Mouse (Mus musculus) layer of hippocampus, postnatal 25 days (tissue): ENCODE measurements around the gene Sult2b1. TPM values are rescaled to one million over a fixed set of nuclear protein-coding genes. Genes with fewer than 3 reads are reported as not detected.

Experiments
- DNase-seq, 2 experiments: peaks; one replicate each; pipeline ENCODE4 v3.0.0; 2022; ENCODE audit warnings: mixed read lengths in 2 of 2, low spot score in 1 of 2; ENCODE audit errors: extremely low spot score in 1 of 2
- total RNA-seq, 2 experiments: library from RNA; stranded (reverse); gene quantifications; 2 replicates each; pipeline ENCODE4 v1.2.3; 2021

Sult2b1 gene
- total RNA-seq, result 1 to 10 TPM; 6.8 to 9.1 TPM

DNA sequence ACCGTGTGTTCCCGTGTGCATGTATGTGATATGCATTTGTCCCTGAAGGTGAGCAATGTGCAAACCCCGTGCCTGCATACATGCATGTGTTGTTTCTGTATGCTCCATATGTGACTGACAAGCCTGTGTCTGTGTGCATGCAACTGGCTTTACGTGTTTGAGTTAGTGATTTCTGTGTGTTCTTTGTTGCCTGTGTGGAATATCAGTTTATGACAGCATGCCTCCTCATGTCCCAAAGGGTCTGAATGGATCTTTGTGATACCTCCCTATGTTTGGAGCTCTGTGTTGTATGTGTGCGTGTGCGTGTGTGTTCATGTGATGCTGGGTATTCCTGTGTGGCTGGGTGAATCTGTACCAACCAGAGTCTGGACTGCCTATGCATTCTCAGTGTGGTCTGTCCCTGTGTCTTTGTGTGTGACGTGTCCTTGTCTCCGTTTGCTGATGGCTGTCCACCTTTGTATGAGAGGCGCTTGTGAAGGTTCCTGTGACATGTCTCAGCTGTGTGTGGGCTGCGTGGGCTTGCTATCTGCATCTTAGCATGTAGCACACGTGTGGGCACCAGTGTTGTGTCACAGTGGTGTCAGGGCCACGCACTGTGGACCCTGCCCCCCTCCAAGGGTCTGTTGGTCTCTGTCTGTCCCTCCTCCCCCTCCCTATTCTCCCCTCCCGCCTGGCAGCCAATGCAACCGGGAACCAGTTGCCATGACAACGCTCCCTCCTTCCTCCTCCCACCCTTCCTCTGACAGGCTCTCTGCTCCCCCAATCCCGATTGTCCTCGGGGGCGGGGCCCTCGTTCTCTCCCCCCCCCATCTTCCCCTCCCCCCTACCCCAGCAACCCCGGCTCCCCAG lies at the start of gene Sult2b1:
Gene Sult2b1, minus strand, starts transcription at position 146 of the 849 bp plus-strand sequence.
- DNase-seq, result peak; percentile 78 to 83

DNA sequence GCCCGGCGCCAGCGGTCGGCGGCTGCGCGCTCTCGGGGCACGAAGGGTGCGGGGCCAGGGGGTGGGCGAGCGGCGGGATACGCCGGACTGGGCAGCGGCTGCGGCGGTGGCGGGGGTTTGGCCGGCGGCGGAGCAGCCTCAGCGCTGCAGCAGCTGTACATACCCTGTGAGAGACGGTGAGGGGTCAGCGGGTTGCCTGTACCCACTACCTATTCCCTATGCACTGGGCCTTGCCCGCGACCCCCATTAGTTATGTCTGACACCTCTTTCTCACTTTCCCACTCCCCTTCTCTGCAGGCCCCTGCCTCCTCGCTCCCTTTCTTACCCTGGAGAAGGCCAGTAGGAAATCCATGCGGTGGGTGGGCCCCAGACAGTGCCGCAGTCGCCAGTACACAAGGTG lies 49.5 kb upstream of the Sult2b1 start:
- DNase-seq, result no peak

DNA sequence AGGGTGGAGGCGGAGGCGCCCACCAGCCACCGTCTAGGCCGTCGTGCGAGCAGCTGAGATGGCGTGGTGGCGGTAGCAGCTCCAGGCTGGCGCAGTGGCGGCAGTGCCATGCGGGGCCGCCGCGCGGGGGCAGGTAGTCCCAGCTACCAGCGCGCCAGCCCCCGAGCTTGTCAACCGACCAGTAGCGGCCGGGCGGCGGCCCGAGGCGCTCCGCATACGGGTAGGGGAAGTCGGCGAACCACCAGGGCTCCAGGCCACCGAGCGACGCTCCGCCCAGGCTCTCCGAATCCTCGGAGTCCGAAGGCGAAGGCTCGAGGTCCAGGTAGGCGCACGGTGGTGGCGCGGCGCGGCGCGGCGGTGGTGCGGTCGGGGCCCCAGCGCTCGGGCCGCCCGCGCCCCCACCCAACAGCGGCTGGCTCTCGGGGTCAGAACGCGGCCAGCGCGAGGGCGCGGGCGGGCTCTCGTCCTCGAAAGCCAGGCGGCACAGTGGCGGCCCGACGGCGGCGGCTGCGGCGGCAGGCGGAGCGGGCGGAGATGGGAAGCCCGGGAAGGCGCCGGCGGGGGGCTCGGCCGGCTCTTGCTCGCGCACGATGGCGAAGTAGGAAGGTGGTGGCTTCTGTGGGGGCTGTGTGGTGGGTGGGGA lies 48.8 kb upstream of the Sult2b1 start:
- no peak for DNase-seq

DNA sequence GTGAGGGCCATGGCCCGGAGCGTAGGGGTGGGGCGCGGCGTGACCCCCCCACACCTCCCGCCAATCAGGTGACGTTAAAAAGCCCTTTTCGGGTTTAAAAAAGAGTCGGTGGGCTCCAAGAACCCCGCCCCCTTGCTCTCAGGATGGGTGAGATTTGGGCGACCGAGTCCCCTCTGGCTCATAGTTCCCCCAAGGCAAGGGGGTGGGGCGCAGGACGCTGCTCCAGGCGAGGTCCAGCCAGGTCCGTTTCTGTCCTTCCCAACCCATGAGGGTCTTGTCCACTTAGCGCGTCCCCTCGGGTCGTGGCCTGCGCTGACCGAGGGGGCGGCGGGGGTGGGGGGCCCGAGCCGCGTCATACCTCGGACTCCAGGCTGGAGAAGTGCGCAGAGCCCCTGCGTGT lies 48.0 kb upstream of the Sult2b1 start:
- no peak for DNase-seq

DNA sequence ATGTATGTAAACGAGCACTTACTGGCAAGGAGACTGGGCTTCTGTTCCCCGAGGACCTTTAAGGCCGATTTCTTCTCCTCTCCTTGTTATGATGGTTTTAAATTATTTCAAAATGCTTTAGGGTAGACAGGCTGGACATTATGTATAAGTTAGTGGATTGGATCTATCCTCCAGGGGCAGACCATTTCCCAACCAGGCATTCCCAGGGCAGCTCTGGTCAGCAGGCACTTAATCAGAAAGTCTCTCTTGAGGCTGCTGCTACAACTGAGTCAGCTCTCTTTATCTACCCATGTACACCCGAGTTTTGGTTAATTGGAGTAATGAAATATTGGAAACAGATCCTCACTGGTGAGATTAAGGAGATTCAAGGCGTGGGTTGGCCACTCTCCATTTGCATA lies 46.7 kb upstream of the Sult2b1 start:
- no peak for DNase-seq

DNA sequence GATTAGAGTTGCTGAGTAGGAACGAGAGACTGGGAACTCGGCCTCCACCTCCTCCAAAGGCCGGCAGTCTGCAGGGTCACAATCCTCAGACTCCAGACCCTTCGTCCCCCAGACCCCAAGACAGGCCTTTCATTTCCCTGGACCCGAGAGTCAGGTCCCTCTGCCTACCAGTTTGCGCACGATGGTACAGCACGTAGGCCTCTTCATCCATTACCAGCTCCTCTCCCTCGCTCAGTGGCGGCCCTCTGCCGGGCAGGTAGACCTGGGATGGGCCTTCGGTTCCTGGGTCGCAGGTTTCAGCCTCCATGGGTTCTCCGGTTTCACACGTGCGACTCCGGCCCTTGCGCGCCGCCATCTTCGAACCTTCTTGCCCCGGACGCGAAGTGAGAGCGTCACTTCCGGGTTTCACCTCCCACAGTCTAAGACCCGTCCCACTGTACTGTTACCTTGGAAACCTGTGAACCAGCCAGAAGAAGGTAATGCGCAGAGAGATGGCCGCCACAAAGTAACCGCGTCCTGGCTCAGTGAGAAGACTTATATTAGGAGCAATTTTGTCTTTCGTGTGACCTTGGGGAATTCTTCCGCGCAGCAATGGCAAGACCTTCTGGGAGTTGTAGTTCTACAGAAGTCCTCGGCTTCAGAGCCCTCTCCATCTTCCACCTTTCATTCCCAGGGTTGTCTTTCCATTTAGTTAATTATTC lies 46.1 kb upstream of the Sult2b1 start, which contains the start of gene Grwd1:
Gene Grwd1, minus strand, starts transcription at position 518 of the 701 bp plus-strand sequence.
- peak; percentile 69 to 77 for DNase-seq

DNA sequence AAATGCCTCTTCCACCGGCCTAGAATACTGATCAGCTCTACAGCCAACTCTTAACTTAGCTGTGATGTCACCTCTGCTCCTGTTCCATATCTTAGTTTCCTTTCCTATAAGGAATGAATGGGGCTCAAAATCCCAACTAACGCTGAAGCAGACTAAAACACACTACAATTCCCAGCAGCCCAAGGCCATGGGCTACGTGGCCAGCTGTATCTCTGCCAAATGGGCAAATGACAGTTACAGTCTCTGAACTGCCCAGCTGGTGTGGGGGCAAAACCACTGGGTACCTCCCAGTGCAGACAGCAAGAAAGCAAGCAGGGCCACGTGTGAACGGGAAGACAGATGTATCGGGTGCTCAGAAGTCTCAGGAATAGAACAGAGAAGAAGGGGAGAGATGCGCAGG lies 42.2 kb upstream of the Sult2b1 start:
- DNase-seq, result no peak

DNA sequence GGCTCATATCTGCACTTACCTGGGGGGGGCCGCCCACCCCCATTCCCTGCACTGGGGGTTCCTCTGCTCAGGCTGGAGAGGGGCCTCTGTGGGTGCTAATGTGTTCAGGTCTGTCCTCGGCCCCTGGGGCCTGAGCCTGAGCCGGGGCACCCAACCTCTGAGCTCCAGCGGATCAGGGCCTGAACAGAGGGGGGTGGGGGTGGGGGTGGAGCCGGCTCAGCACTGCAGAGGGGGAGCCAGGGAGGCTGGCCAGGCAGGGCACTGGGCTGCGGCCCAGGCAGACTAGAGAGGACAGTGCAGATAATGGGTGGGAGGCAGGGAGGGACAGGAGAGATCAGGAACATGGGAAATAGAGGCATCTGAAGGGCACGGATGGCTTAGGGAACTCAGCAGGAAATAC lies 40.1 kb upstream of the Sult2b1 start, which contains the start of gene Kcnj14:
Gene Kcnj14, minus strand, starts transcription at position 185 of the 400 bp plus-strand sequence.
- DNase-seq, result no peak

DNA sequence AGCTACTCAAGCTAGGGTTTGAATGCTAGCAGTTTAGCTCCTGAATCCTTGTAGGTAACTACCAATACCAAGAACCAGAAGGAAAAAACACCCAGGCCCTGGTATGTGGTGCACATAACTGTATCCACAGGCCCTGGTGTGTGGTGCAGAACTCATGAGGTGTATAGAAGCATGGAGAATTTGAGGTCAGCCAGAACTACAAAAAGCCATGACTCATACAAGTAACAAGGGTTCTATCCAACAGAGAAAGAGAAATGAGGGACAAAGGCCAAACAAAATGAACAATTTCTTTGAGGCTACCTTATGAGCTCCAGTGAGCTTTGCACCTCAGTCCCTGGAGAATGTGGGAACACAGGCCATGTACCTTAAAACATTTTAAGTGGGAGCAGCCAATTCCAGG lies 36.4 kb upstream of the Sult2b1 start:
- no peak for DNase-seq

DNA sequence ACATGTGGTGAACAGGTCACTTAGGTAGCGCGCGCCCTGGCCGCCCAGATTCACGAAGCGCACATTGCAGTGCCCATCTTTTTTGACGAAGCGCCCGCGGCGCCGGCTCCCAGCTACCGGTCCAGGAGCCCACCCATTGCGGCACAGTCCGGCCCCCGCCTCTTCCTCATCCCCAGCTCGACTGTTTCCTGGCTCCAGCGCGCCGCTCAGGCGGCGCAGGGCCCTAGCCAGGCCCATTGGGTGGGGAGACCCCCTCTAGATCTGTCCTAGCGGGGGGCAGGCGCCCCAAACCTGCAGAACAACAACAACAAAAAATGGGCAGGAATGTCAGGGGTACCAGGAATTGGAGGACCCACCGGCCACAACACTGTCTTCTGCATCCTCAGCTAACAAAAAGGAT lies 35.4 kb upstream of the Sult2b1 start:
- no peak for DNase-seq

DNA sequence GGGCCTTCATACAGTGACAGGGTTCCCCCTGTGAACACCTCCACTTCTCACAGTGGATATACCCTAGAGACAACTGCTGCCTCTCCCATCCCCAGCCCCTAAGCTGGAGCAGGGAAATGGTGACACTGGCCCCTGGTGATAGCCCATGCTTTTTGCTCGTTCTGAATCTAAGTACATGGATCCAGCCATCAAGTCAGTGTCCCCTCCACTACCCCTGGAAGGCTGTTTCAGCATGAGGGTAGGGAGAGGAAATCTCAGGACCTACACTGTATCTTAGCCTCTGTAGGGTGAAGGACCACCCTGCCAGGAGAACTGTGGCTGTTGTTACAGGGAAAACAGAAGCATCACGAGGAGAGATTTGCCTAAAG lies 31.5 kb upstream of the Sult2b1 start:
- DNase-seq, result no peak

DNA sequence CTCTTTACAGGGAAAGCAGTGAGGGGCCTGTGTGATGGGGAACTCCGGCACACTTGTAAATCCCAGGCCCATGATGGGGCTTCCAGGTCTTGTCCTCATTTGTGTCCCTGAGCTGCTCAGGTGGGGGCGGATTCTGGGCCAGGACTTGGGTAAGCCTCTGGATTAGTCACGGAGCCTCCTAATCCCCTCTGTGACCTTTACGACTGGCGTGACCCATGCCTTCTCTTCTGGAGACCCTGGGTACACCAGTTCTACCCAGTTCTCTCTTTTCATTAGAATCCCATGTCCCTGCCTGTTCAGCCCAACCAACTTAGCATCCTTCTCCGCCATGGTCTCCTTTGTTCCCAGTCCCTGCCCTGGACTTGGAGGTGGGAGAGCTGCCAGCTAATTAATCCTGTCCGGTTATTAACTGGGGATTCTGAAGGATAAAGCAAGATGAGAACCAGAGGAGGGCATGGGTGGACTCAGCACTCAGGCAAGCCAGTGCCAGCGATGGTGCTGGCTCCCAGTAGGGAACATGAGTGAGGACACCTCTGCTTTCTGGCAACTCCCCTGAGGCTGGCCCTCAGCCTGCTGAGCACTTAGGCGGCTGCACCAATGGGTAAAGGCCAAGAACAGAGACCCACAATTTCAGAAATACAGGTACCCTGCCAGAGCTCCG lies 31.0 kb upstream of the Sult2b1 start:
- no peak for DNase-seq

DNA sequence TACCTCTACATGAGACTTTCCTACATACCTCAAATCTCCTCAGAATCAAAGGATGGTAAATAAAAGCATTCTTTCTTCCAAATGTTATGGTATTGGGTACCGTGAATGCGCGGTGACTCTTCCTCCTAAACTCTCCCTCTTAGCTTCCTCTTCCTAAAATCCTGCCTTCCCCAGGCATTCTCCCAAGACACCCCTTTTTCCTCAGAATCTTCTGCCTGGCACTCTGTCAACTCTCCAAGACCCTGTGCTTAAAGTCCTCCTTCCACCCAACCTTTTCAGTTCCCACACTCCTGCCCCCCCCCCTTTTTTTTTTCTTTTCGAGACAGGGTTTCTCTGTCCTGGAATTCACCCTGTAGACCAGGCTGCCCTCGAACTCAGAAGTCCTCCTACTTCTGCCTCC lies 30.4 kb upstream of the Sult2b1 start:
- no peak for DNase-seq

DNA sequence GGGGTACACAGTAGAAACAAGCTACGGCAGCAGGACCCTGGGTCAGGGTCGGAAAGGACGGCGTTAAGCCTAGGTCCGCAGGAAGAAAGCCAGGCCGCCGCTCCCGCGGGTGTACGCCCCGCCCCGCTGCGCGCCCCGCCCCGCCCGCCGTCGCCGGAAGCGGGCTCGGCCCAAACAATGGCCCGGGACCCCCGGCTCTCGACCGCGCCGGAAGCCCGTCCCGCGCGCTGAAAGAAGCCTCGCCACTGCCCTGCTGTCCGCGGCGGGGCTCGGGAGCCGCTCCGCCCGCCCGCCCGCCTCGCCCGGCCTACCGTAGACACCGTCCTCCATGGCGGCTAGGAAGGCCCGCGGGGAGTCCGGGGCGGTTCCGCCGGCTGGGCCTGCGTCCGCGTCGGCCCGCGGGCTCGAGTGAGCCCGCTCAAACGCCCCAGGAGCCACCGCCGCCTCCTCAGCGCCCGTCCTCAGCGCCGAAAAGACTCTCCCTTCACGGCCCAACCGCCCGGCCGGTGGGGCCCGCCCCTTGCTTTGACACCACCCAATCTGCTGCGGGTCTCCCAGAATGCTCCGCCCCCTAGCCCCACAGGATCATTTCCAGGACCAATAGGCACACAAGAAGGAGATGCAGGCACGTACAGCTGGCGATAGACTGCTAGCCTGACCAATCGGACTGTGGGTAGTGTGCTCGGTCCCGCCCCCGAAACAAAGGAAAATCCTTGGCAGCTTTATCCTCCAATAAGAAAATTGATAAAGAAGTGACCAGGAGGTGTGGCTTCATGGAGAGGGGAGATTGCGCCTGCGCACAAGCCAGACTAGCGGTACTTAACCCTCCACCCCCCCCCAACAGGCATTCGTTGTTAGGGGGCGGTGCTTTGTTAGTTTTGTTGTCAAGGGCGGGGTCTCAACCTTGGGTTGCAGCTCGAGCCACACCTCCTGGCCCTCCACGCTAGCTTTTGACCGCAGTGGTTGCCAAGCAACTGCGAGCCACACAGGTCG lies 29.6 kb upstream of the Sult2b1 start, which contains the start of gene Cyth2:
Gene Cyth2, minus strand, starts transcription at position 795 of the 993 bp plus-strand sequence.
- peak; percentile 90 to 96 for DNase-seq

DNA sequence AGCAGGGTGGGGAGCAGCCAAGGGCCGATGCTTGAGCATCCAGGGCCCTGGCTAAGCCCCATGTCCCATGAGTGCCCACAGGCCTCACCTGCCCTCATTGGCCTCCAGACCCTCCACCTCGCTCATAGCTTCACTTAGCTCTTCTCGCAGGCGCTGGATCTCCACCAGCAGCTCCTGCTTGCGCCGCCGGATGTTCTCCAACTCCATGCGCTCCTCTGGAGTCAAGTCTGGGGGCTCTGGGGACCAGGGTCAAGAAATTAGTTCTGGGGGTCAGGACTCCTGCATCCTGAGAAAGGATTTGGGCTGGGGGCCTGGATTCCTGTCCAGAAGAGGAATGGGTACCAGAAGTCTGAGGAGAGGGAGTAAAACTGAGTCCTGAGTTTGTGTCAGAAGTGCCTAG lies 28.5 kb upstream of the Sult2b1 start:
- no peak for DNase-seq

DNA sequence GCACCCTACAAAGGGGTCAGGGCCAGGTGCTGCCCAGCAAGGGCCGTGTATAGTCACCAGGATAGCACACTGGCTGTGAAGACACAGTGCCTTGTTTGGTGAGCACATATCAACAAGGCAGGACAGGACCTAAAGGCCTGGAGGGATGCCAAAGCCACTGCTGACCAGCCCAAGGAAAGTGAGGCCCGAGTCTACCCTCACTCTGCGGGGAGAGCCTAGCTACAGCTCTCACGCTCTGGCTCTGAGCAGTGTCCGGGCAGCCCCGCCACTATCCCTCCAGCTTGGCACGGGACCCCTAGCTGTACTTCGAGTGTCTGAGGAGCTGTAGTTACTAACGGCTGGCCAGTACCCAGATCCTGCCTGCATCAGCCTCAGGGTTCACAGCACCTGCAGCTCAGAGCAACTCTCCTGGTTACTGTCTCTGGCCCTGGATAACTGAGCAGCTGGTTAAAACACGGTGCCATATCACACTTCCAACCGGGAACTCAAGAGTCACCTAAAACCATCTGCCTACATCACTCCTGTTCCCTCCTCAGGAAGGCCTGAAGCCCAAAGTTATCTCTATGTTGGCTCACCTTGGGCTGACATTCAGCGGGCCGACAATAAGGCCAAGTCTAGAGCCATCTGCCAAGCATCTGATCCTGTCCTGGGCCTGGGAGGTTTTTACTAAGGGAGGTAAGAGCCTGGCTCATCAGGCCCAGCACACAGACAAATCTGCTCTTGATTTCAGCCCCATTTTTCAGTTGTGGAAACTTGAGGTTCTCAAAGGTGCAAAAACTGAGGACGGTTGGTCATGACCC lies 25.0 kb upstream of the Sult2b1 start:
- DNase-seq, result no peak

DNA sequence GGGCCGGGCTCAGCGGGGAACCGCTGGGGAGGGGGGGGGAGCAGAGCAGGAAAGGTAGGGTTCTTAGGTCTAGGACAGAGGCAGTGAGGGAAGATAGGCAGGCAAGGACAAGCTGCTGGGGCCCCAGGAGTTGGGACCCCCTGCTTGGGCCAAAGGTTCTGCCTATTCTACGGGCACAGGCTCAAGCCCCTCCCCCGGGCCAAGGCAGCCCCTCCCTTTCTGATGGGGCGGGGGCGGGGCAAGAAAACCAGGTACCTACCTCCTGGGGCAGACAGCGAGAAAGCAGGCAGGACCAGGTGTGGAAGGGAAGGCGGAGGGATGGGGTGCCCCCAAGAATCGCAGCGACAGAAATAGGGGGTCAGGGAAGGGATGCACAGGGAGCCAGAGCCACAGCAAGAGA lies 24.0 kb upstream of the Sult2b1 start:
- DNase-seq, result no peak

DNA sequence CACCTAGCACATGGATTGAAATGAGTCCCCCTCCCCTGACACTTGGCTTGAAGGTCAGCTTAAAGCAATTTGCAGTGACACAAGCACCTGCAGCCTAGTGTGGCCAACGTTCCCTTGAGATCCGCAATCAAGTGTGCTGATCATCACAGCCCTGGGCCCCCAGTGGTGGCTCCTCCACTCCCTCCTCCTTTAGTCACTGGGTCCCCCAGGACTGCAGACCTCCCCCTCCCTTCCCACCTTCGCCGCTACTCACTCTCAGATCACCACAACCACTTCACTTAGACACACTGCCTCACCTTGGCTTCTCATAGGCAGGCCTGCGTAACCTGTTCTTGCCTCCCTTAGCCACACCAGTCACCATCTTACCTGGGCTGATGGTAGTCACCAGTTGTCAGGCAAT lies 21.5 kb upstream of the Sult2b1 start:
- DNase-seq, result no peak

DNA sequence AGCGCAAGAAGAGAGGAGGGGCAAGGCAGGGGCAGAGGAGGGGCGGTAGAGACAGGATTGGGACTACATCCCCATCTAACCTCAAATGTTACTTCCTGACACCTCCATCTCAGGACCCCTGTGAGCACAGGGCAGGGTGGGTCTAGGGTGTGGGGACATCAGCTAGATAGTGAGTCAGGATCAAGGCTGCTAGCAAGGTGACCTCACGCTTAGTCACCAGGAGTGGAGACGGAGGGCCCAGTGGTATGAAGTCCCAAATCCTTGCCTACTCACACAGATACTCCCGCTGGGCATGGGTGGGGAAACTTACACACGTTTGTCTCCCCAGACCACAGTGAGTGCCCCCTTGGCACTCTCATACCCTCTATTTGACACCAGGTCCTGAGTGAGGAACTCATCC lies 18.1 kb upstream of the Sult2b1 start:
- DNase-seq, result no peak
